Mouse (Mus musculus) megakaryocyte progenitor cell, adult 5-6 weeks (primary cell): ENCODE measurements at regions not wholly inside any gene's neighbourhood (a gene's known extent, or its start where the extent isn't known, plus 50 kb on each side); places are given as distances from the start of the nearest gene placed in this dataset.

Experiments
- ATAC-seq: replicated peaks from 2 replicates; pipeline ENCODE4 v1.8.0; 2016; ENCODE audit warnings: mild to moderate bottlenecking, moderate TSS enrichment, inconsistent platforms; ENCODE audit not compliant: poor library complexity

- ATAC-seq, result peak; percentile 97
Measured at GRCm38 (mm10) chr5:64714710-64715109, 88.5 kb upstream of the Klf3 start.

GRCm38 (mm10) chr5:64716551-64716950 lies 86.6 kb upstream of the Klf3 start:
- peak; percentile 30; the same call in 1 of the 2 replicates for ATAC-seq

GRCm38 (mm10) chr5:64722211-64722610 lies 81.0 kb upstream of the Klf3 start:
- no peak for ATAC-seq

DNA sequence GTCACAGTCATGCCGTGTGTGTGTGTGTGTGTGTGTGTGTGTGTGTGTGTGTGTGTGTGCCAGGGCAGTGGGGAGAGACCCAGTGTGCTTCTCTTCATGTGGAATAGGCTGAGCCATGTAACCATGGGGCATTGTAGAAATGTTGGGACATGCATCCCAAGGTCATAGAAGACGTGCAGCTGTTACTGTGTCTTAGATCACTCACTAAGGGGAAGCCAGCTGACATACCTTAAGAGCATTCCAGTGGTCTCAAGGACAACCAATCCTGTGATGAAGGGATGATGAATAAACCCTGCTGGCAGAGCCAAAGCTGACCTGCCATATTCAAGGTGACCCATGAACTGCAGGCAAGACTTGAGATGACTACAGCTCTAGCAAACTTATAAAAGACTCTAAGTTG lies 75.3 kb upstream of the Klf3 start:
- no peak for ATAC-seq

- peak; percentile 52; the same call in 1 of the 2 replicates for ATAC-seq
Measured at GRCm38 (mm10) chr5:64732356-64732755, 70.8 kb upstream of the Klf3 start.

DNA sequence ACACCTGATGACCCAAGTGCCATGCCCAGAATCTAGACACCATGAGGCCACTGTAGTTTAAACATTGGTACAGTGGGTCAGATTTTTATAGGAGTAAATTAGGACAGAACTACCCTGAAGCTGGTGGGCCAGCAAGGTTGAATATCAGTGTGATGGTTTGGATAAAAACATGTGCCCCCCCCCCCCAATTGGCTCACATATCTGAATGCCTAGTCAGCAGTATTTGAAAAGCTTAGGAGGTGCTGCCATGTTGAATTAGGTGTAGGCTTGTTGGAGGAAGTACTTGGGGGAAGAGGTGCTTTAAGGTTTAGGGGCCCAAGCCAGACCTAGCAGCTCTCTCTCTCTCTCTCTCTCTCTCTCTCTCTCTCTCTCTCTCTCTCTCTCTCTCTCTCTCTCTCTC lies 66.2 kb upstream of the Klf3 start:
- no peak for ATAC-seq

DNA sequence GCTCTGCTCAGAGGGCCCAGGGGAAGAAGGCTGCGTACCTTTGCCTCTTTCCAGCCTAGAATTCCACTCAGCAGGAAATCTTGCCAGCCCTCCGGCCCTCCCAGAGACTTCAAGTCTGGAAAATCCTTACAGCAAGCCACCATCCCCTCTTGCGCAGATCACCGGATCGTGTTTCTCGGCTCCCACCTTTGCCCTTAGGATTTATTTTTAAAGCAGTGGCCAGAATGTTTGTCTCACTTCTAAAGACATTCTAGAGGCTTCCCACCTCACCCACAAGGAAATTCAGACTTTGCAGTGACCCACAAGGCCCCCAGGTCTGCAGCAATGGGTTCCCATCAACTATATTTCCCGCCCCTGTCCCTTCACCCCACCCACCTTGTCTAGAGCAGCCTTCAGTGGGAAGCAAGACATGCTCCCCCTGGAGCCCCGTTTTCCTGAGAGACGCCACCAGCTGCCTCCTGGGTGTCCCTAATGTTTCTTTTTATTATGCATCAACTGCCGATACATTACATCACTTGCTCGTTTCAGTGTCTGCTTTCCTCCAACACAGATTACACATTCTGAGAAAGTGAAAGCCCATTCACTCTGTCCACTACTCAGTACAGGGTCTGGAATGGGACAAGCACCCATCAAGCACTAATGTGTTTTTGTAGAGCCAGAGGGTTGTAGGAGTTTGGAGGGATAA lies 65.0 kb upstream of the Klf3 start:
- no peak for ATAC-seq

- no peak for ATAC-seq
Measured at GRCm38 (mm10) chr5:64738781-64739310, 64.3 kb upstream of the Klf3 start.

DNA sequence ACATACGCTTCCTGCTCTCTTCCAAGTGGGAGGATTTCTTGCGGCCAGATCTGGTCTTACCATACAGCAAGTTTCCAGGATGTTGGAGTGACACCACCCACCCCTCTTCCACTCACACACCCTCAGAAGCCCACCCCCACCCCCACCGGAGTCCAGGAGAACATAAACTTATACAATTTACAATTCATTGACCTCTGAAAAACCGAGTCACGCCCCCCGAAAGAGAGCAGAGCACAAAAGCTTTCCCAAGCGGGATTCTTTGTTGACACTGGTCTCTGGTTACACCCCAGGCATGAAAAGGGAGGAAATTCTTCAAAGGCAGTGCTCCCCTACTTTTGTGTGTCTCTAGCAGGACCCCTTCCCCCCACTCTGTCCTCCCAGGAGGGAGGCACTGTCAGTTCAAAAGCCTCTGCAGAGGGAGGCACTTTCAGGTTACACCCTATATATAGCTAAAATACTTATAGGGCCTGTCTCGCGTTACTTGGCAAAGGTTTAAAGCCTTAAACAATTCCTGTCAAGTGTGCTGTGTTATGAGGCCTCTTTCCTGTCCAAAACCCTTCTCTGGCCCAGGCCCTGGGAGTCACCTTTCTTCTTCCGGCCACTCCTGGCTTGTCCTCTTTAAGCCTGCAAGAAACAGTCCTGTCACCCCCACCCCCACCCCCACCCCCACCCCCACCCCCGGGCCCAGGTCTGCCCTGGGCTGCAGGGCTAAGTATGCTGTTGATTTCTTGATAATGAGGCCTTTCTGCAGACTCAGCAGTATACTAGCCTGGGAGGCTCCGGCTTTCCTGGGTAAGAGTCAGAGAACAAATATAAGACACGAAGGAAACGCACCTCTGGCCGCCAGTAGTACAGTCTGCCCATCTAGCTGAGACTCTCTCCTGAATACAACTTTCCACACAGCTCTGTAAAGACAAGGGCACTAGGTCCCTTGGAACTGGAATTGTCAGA lies 63.6 kb upstream of the Klf3 start:
- no peak for ATAC-seq

- ATAC-seq, result no peak
Measured at GRCm38 (mm10) chr5:64744041-64744440, 59.1 kb upstream of the Klf3 start.

DNA sequence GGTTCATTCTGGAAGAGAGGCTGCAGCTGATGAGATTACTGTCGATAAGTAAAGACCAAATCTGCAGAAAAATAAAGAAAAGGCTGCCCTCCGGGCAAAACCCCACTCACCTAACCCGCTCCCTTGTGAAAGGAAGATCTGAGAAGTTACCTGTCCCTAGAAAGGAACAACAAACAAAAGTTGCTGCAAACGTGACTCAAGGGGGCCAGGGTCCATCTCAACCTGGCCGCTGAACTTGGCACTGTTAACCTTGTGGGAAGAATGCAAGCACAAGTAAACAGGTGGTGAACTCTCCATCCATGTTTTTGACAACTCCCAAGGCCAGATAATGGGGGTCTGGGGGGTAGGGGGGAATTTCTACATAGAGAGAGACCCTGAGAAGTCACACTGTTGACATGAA lies 58.7 kb upstream of the Klf3 start:
- no peak for ATAC-seq

DNA sequence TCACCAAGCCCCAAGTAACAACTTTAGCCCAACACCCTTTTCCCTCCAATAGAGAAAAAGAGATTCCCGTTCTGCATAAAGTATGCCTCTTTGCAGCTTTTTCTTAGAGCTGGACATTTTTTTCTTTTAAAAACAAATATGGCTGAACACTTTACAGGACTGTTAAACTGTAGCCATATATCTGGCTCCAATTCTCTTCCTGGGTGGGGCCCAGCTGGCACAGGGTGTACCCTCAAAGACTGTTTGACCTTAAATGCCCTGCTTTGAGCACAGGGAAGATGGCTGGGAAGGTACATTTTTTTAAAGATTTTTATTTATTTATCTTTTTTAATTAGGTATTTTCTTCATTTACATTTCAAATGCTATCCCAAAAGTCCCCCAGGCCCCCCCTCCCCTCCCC lies 55.7 kb upstream of the Klf3 start:
- ATAC-seq, result peak; percentile 87

GRCm38 (mm10) chr5:64749415-64750166 lies 53.6 kb upstream of the Klf3 start:
- no peak for ATAC-seq

DNA sequence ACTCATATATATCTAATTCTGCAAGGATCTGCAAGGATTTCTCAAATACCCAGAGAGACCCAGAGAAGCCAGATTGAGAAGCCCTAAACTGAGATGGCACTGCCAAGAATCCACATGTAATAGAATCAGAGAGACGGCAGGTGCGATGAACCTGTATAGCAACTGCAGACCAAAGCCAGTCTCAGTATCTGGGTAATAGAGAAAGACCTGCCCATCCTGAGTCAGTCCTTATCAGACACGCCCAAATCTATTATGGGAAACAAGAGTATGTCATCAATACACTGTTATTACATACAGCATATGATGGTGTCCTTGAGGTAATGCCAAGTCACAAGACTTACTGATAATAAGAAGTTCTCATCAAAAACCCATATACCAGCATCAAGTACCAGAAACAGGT lies 52.8 kb upstream of the Klf3 start:
- ATAC-seq, result no peak

- 0 out of 2 replicates have a peak, but pooled peaks have one; percentile 9 for ATAC-seq
Measured at GRCm38 (mm10) chr5:64750976-64751656, 52.1 kb upstream of the Klf3 start.

DNA sequence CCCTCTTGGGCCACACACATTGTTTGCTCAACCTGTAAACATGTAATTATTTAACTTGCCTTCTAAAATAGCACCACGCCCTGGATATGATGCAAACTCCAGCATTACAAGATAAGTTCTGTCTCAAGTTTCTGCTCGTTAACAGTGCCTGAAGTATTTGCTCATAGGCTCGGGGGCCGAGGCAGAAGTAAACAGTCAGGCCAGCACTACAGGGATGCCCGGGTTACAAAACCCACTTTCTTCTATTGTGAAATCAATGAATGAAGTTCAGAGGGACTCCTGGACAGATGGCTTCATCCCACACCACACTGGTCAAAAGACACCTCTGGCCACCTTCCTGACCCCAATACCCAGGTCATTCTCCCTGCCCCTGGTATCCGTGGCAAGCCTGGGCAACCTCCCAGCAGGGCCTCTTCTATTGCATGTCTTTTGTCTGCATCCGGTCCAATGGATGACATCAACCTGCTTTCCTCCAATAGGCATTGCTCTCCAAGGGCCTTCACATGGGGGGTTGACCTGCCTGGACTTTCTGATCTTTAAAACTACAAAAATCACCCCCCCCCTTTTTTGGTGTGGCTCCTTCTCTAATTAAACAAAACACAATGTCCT lies 49.9 kb upstream of the Klf3 start:
- ATAC-seq, result peak; percentile 81
